In the genomic region with DNA sequence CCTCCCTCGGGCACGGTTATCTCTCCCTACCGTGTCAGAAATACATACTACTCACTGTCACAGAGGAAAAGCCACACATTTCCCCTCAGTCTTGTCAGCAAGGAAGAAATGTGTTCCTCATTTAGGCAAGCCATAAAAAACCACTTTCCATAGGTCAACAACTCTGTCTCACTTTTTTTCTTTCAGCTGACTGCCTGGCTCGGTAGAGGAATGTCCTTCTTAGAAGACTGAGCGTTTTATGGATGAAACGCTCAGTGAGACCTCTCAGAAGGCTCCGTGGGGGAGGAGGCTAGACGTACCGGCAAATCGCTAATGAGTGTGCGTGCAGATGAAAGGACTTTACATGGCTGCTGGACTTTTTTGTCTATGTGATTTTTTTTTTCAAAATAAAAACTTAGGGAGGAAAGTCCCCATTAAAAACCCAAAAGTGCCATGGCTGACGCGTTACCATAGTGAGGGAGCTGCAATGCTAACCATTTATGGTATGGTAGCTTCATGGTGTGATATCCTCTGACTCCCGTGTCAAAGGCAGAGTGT, we compare ENCODE assay signal across 10 mouse cellular contexts.
DNase-seq lines count a peak whose midpoint lies in the region; ATAC-seq lines count a peak whose summit lies in the region.
"Had no signal": no experiment of that assay in that cellular context is flagged by ENCODE, and none has a peak within 500 bp of the region (broad histone marks: within the 10 kb centered on the region; RNA-seq: fewer than 3 reads in every experiment).

No protein-coding gene starts in this region.

- no peak overlapping the region for H3K9ac ChIP-seq in kidney, embryonic 14.5 days (ENCODE audit: low read depth, low read length)
- H3K9ac ChIP-seq: liver, embryonic 13.5 days had no signal

- no peak overlapping the region for H3K4me3 ChIP-seq in kidney, embryonic 14.5 days (ENCODE audit: low read length)
- H3K4me3 ChIP-seq: liver, embryonic 13.5 days had no signal

- H3K27me3 ChIP-seq in kidney, embryonic 14.5 days (ENCODE audit: control insufficient read depth, insufficient read depth, low read length), result no peaks in the 10 kb centered on the region
- H3K27me3 ChIP-seq: liver, embryonic 13.5 days had no signal

- peak; percentile 75 for ATAC-seq in kidney, embryonic 14.5 days (ENCODE audit: low FRiP score, low TSS enrichment)

- peak overlapping the region; percentile 23 for H3K4me2 ChIP-seq in kidney, embryonic 14.5 days (replicated peaks; ENCODE audit: low read depth, low read length)
- H3K4me2 ChIP-seq: liver, embryonic 13.5 days had no signal

- no peaks in the 10 kb centered on the region for H3K9me3 ChIP-seq in kidney, embryonic 14.5 days (ENCODE audit: control insufficient read depth, low read length)
- H3K9me3 ChIP-seq: liver, embryonic 13.5 days had no signal

- WGBS in kidney, embryonic 14.5 days, result 17% methylated on average over 14 of the region's 14 CpGs

- H3K36me3 ChIP-seq in kidney, embryonic 14.5 days (ENCODE audit: control insufficient read depth, insufficient read depth, low read length), result no peaks in the 10 kb centered on the region
- H3K36me3 ChIP-seq: liver, embryonic 13.5 days had no signal

- DNase-seq in kidney, postnatal 14 days, result no peak
- peak; percentile 33 for DNase-seq in NIH3T3 (ENCODE audit: low read depth)
- DNase-seq in embryo, embryonic 11 days, result peak; percentile 73
- DNase-seq in mesoderm, embryonic 11.5 days (ENCODE audit: low read depth, low spot score), result peak; percentile 78
- no peak for DNase-seq in layer of hippocampus, adult 9-11 months
- no peak for DNase-seq in T-cell, adult 2 months (ENCODE audit: low spot score)
- DNase-seq: cerebellum, adult 11 months; liver, embryonic 13.5 days; spleen, adult 18-20 months had no signal

- H3K27ac ChIP-seq in kidney, embryonic 14.5 days (ENCODE audit: low read depth, low read length), result no peak overlapping the region
- H3K27ac ChIP-seq: liver, embryonic 13.5 days had no signal

- H3K4me1 ChIP-seq in kidney, embryonic 14.5 days (ENCODE audit: control insufficient read depth, insufficient read depth, low read length), result peaks cover 25% of the 10 kb centered on the region
- H3K4me1 ChIP-seq: liver, embryonic 13.5 days had no signal

Comparison
In these comparisons a context has a peak if more than half of its experiments do, and no peak if none do; other contexts are left out.
1. DNase-seq: peak in NIH3T3 (single experiment), embryo, embryonic 11 days (single experiment) and mesoderm, embryonic 11.5 days (single experiment); none in kidney, postnatal 14 days (single experiment), layer of hippocampus, adult 9-11 months (single experiment) and T-cell, adult 2 months (single experiment).